Mouse (Mus musculus): ENCODE results near the gene Cyp2d22.
A peak's percentile ranks its signal among the peaks of the same experiment; 100 is the strongest.
"Not testable (repeated sequence)": the region's sequence is repeated elsewhere in the genome, so short reads cannot be mapped to it uniquely, and the experiment has no call there.

Cyp2d22 gene

DNA sequence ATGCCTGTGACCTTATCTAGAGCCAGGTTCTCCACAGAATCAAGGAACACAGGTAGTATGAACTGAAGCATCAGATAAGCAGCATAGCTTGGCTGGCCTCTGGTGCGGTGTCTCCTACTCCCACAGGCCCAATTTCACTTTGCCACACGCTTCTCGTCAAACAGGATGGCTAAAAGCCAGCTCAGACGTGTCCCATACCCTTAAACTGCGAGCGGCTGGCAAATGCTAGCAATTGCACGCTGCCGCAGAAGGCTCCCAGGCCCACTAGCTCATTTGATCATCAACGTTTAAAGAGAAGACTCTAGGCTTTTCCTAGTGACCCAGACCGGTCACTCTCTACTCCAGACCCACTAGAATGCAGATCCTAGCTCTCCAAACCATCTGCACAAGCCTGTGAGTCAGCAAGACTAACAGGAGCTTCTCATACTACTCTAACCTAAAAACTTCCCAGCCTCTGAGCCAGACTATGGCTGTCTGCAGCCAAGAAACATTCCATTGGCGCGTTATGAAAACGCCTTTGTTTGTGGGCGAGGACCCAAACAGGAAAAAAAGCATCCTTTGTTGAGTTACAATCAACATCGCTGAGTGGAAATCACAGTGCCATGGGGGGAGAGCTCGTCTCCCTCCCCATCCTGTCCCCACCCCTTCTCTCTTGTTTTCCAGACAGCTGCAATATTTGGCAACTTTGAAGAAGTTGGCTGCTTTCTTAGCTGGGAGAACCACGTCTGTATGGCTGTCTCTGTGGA, 3.5 kb downstream of the Cyp2d22 start:
- peak; percentile 93 for DNase-seq

DNA sequence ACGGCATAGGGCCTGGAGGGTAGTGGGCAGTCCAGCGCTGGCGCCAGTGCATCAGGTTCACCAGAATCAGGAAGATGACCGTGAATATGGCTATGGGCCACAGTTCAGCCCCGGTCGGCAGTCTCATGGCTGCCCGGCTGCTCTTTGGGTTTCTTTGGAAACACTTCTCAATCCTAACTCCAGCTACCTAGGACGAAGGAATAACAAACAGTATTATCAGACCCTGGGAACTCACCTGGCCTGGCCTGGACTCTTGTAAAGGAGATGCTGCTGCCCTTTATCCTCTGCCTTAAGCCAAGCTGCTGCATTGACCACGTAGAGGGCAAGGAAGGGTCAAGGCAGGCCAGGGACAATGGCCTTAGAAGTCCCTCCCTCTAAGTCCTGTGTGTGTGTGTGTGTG, 4.2 kb downstream of the Cyp2d22 start:
- no peak for DNase-seq

GRCm38 (mm10) chr15:82374437-82374836, 5.6 kb downstream of the Cyp2d22 start:
- no peak for DNase-seq

GRCm38 (mm10) chr15:82372991-82373390, 7.1 kb downstream of the Cyp2d22 start:
- no peak for DNase-seq

DNA sequence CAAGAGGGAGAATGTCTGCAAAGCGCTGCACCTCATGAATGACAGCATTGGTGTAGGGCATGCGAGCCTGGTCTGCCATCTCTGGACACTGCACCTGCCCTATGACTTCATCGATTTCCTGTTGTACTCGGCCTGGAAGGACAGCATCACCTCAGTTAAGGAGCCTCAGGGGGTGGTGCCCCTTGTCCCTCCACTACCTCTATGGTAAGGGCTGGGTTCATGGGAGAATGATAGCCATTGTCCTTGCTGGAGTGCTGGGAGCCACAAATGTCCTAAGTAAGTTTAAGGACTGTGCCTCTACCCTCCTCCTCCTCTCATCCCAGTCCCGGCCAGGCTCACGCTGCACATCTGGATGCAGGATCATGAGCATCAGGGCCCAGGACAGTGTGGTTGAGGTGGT, 7.6 kb downstream of the Cyp2d22 start:
- peak; percentile 0 for DNase-seq

DNA sequence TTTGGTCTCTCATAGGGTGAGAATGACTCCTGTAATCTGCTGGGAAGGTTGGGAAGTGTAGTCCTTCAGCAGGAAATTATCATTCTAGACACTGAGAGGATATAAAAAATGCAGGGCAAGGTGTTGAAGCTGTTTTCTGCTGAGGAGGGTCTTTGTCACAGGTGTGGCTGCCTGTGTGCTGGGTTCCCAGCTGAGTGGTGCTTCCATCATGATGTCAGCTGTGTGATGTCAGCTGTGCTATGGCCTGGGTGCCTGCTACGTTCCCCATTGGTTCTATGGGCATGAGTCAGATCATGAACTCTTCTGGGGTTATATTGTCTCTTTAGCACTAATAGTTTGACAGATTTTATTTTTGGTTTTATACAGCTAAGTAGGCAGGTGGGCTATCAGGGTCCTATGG, 11.2 kb downstream of the Cyp2d22 start:
- DNase-seq, result no peak

DNA sequence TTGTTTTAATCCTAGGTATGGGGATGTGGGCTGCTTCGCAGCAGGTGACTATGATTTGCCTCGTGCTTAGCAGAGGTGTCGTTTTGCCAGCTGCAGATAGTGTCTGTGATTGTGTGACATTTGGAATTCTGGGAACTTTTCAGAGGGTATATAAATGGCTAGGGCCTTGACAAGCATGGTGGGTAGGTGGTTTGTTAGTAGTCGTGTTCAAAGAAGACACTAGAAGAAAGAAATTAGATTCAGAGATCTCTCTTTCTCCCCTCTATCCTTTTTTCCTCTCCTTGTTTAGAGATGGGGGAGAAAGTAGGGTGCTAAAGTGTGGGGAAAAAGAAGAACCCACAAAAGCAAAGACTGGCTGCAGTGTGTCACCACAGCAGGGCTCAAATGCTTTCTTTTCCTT, 11.9 kb downstream of the Cyp2d22 start:
- no peak for DNase-seq

DNA sequence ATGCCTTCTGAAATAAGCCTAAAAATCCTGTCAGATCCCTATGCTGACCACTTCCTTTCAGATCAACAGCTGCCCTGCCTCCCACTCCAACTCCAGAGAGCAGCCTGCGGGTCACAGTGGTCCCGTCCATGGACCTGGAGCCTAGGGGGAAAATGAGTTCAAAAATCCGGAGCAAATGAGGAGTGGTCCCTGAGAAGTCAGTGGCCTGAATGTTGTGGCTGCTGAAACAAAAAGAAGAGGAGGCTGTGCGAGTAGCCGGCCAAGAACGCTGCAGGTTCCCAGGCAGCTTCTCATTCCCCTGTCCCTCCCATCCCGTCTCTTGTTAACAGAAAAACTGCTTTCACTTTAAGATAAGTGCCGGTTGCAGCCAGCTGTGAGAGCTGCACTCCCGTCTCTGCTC, 15.5 kb downstream of the Cyp2d22 start:
- DNase-seq, result not testable (repeated sequence)

- DNase-seq, result not testable (repeated sequence)
These were observed 16.3 kb downstream of the Cyp2d22 start for GRCm38 (mm10) chr15:82363801-82364200.

DNA sequence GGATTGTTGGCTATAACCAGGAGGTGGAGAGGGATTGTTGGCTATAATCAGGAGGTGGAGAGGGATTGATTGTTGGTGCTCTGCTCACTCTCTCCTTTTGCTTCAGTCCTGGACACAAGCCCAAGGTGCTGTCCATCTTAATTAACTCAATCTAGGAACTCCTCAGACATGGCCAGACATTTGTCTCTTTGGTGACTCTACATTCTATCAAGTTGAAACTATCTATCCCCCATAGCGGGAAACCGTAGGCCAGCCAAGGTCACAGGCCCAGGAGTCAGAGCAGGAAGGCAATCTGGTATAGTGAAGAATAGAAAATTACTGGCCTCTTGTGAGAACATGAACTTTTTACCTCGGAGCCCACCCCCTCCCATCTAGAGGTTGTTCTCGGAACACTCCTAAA, 17.8 kb downstream of the Cyp2d22 start:
- DNase-seq, result no peak

- no peak for DNase-seq
These were observed 18.5 kb downstream of the Cyp2d22 start for GRCm38 (mm10) chr15:82361459-82362018.

GRCm38 (mm10) chr15:82358431-82359260, 21.4 kb downstream of the Cyp2d22 start:
- peak; percentile 52 for DNase-seq

DNA sequence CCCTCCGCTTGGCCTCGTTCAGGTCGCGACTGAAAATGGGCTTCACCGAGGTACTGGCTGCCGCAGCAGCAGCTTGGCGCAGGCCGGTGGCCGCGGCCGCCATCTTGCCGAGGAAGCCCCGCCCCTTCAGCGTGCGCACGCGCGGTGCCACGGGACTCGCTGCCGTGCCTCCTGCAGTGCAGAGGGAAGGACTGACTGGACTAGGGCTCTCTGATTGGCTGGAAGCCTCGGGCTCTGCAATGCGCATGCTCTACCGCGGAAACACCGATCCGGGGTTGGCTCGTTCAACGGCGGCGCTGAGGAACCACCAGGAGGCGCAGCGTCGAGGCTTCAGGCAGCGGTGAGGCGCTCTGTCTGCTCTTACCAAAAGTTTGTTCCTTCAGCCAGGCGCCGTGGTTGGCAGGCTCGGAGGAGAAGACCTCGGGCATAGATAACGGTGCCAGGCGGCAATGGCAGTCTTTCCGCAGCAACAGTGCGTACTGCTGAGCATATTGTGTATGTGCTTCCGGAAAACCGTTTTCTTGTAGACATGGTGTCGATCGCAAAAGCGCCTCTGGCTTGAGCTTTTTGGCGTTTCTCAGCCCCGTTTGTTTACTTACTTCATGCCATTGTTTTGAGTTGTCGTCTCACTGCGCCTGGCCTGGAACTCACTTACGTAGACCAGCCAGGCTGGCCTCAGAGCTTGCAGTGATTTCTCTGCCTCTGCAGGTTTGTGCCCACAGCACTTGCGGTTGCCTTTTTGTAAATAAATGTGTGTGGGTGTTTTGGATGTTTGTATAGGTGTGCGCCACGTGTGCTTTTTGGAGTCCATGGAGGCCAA, 25.7 kb downstream of the Cyp2d22 start, which contains the start of gene Ndufa6:
TSS of gene Ndufa6 (minus strand) at position 197 of the 820 bp plus-strand sequence.
- DNase-seq, result peak; percentile 98

- DNase-seq, result no peak
These were observed 26.3 kb downstream of the Cyp2d22 start for GRCm38 (mm10) chr15:82353745-82354113.

DNA sequence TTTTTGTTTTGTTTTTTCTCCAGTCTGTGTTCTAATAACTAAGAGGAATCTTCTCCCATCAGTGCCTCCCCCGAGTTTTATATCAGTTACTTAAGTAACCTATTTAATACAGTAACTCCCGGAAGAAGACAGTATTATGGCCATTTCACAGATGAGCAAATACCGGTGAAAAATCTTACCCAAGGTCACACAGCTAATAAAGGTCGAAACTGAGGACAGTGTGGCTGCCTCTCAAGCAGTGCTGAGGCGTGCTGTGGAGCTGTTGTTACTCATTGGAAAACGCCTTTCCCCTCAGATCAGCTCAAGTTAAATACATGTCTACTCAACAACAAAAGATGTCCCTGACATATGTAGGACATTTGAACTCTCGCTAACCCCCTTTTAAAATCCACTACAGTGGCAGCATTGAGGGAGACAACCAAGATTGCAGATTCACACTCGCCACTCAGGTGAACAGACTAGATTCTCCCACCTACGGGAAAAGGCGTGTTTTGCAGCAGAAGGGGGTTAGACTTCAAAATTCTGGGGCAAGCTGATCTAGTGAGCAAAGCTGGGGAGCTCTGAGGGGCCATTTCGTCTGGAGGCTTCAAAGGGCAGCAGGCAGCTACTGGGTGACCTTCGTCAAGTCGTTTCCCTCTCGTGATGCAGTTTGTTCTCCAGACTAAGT, 26.8 kb downstream of the Cyp2d22 start:
- no peak for DNase-seq

DNA sequence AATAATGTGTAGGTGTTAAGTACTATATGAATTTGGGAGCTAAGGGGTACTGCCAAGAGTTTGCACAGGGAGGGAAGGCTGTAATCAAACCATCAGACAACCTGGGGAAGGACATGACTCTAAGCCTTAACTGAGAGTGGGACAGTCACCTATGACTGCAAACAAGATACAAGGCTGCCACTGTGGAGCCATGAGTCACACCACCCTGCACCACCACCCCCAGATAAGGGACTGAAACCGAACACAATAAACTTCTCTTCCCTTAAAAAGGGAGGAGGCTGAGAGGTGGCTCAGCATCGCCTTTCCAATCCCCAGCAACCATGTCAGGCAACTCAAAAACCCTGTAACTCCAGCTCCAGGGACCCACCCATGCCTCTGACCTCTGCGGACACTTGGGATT, 28.6 kb downstream of the Cyp2d22 start:
- no peak for DNase-seq

DNA sequence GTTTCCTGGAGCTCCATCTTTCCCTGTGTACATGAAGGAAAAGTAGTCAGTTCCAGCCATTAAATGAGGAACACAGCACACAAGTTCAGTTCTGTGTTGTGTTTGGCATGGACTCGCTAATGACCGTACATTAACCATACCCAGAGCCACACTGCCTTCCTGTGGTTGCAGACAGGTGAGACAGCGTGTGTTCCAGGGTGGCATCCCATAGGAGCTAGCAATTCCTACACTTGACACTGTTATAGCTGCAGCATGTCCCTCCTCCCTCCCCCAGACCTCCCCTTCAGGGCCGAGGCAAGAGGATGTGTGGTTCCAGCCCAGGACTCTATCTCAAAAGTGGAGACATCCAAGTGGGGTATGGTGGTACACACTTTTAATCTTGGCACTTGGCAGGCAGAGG, 29.7 kb downstream of the Cyp2d22 start:
- no peak for DNase-seq

- no peak for DNase-seq
These were observed 31.1 kb downstream of the Cyp2d22 start for GRCm38 (mm10) chr15:82348999-82349341.

GRCm38 (mm10) chr15:82348258-82348998, 31.6 kb downstream of the Cyp2d22 start:
- no peak for DNase-seq

DNA sequence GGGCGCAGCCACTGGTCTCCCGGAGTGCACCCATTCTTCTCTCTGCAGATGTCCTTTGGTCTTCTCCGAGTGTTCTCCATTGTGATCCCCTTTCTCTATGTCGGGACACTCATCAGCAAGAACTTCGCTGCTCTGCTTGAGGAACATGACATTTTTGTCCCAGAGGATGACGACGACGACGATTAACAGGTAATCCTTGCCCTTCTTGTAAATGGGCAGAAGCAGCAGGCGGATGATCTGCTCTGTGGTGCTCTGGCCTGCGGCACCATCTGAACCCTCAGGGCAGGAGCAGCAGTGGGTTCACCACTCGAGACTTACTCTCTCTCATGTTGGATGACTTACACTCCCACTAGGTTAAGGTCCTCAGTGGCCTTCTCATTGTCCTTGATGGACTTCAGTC, 32.2 kb downstream of the Cyp2d22 start:
- DNase-seq, result no peak

DNA sequence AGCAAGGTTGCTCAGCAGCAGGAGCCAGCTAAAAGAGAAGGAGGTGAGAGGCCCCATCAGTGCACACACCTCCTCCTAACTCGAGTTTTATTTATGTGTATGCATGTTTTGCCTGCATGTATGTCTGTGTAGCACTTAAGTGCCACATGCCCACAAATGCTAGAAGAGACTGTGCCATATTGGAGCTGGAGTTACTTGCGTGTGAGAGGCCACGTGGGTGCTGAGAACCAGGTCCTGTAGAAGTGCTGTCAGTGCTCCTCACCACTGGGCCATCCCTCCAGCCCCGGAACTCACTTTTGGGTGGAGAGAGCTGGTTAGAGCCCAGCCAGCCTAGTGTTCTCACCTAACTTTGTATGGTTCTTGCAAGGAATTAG, 32.8 kb downstream of the Cyp2d22 start:
- DNase-seq, result no peak

Data from lung, postnatal 10 days (tissue).